Mouse (Mus musculus): ENCODE measurements around the gene Palld. TPM values are rescaled to one million over a fixed set of nuclear protein-coding genes. Genes with fewer than 3 reads are reported as not detected.
A peak's percentile ranks its signal among the peaks of the same experiment; 100 is the strongest.

Gene Palld
- polyA plus RNA-seq, 1 experiment = 0.02 TPM

GRCm38 (mm10) chr8:61610546-61610945 lies 291.9 kb downstream of the Palld start:
- Histone ChIP-seq H3K9me3 (ENCODE audit: control insufficient read depth, low read length) (no peaks in the 10 kb centered on the region), H3K4me1 (ENCODE audit: control insufficient read depth) (no peaks in the 10 kb centered on the region), H3K27me3 (ENCODE audit: control insufficient read depth) (no peaks in the 10 kb centered on the region), H3K36me3 (ENCODE audit: control insufficient read depth) (no peaks in the 10 kb centered on the region), H3K4me3 (replicated peaks) (no peak overlapping the region)
- no peak for TF ChIP-seq GATA1 (IDR thresholded peaks at IDR 0.05; ENCODE audit: low read length)
- no peak for TF ChIP-seq TAL1 (IDR thresholded peaks at IDR 0.05; ENCODE audit: low read length)

- H3K36me3 ChIP-seq (ENCODE audit: control insufficient read depth) = no peaks in the 10 kb centered on the region
- no peaks in the 10 kb centered on the region for H3K4me1 ChIP-seq (ENCODE audit: control insufficient read depth)
- TF ChIP-seq GATA1 (IDR thresholded peaks at IDR 0.05; ENCODE audit: low read length) (no peak), TAL1 (IDR thresholded peaks at IDR 0.05; ENCODE audit: low read length) (no peak)
- H3K27me3 ChIP-seq (ENCODE audit: control insufficient read depth) = no peaks in the 10 kb centered on the region
- H3K4me3 ChIP-seq (replicated peaks) = no peak overlapping the region
- H3K9me3 ChIP-seq (ENCODE audit: control insufficient read depth, low read length) = no peaks in the 10 kb centered on the region
Observed at GRCm38 (mm10) chr8:61607463-61607813, 295.1 kb downstream of the Palld start.

DNA sequence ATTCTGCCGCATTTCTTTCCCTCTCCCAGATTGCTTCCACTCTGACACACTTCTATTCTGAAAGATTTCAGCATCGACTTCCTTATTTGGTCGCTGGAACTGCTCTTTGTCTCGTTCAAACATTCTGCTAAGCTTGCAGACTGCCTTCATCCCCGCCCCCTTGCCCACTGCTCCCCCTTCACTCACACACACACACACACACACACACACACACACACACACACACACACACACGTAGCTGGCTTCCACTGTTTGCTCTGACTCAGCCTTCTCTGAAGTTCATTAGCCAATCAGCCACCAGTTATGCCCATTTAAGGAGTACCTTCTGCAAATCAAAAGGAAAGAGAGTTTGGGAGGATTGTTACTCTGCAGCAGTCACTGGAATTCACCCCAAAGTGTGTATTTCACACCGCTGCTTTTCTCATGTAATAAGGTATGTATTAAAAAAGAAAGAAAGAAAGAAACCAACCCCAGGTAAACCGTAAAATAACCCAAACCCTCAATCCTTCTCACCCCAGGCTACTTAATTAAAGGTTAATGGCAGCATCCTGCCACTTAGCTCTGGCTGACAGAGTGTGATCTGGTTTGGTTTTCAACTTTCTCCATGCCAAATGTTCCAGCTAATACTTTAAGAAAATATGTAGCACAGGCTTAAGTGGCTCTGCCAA lies 295.6 kb downstream of the Palld start:
- TF ChIP-seq TAL1 (IDR thresholded peaks at IDR 0.05; ENCODE audit: low read length) (no peak), GATA1 (IDR thresholded peaks at IDR 0.05; ENCODE audit: low read length) (no peak)
- Histone ChIP-seq H3K4me1 (ENCODE audit: control insufficient read depth) (no peaks in the 10 kb centered on the region), H3K9me3 (ENCODE audit: control insufficient read depth, low read length) (no peaks in the 10 kb centered on the region), H3K4me3 (replicated peaks) (no peak overlapping the region), H3K36me3 (ENCODE audit: control insufficient read depth) (no peaks in the 10 kb centered on the region), H3K27me3 (ENCODE audit: control insufficient read depth) (no peaks in the 10 kb centered on the region)

- Histone ChIP-seq H3K27me3 (ENCODE audit: control insufficient read depth) (no peaks in the 10 kb centered on the region), H3K4me1 (ENCODE audit: control insufficient read depth) (no peaks in the 10 kb centered on the region), H3K9me3 (ENCODE audit: control insufficient read depth, low read length) (no peaks in the 10 kb centered on the region), H3K4me3 (replicated peaks) (no peak overlapping the region), H3K36me3 (ENCODE audit: control insufficient read depth) (no peaks in the 10 kb centered on the region)
- no peak for TF ChIP-seq GATA1 (IDR thresholded peaks at IDR 0.05; ENCODE audit: low read length)
- no peak for TF ChIP-seq TAL1 (IDR thresholded peaks at IDR 0.05; ENCODE audit: low read length)
Observed at GRCm38 (mm10) chr8:61604871-61605270, 297.6 kb downstream of the Palld start.

DNA sequence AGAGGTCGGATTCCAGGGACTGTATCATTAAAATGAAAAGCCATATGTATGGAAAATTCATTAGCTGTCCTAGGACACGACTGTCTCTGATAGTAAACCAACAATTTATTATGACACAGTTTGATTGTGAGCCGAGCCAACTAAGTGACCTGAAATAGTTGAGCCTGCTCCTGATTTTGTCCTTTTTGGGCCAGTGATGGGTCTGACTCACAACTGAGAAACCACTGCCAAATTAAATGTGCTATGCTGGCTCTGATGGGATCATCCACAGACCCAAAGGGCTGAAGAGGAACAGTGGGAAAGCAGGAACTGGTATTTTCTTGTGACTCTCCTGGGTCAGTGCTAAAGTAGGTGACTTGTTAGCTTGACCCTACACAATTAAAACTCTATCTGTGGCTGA lies 305.6 kb downstream of the Palld start:
- Histone ChIP-seq H3K9me3 (ENCODE audit: control insufficient read depth, low read length) (no peaks in the 10 kb centered on the region), H3K4me3 (replicated peaks) (no peak overlapping the region), H3K36me3 (ENCODE audit: control insufficient read depth) (no peaks in the 10 kb centered on the region), H3K4me1 (ENCODE audit: control insufficient read depth) (no peaks in the 10 kb centered on the region), H3K27me3 (ENCODE audit: control insufficient read depth) (no peaks in the 10 kb centered on the region)
- TF ChIP-seq GATA1 (IDR thresholded peaks at IDR 0.05; ENCODE audit: low read length) = no peak
- no peak for TF ChIP-seq TAL1 (IDR thresholded peaks at IDR 0.05; ENCODE audit: low read length)

DNA sequence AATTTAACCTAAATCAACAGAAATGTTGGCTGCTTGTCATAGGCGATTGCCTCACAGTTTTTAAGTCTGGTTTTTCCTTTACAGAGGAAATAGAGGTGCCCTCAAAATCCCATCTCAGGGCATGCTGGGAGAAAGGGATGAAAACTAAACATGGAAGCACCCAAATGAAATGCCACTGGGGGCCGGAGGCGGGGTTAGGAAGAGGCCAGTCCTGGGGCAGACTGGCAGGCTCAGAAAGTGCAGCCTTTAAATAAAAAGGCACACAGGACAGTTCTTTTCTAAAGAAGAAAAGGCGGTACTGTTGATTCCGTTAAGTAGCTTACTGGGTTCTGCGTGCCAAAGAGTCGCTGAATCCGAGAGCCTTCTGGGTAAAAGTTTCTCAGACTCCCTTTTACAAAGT lies 311.0 kb downstream of the Palld start:
- peaks cover 17% of the 10 kb centered on the region for H3K27me3 ChIP-seq (ENCODE audit: control insufficient read depth)
- H3K4me1 ChIP-seq (ENCODE audit: control insufficient read depth) = peaks cover 4% of the 10 kb centered on the region; the same call in 1 of the 2 replicates
- no peak overlapping the region for H3K4me3 ChIP-seq (replicated peaks)
- no peaks in the 10 kb centered on the region for H3K9me3 ChIP-seq (ENCODE audit: control insufficient read depth, low read length)
- H3K36me3 ChIP-seq (ENCODE audit: control insufficient read depth) = no peaks in the 10 kb centered on the region
- no peak for TF ChIP-seq TAL1 (IDR thresholded peaks at IDR 0.05; ENCODE audit: low read length)
- no peak for TF ChIP-seq GATA1 (IDR thresholded peaks at IDR 0.05; ENCODE audit: low read length)

GRCm38 (mm10) chr8:61590551-61591431 lies 311.7 kb downstream of the Palld start:
- H3K27me3 ChIP-seq (ENCODE audit: control insufficient read depth) = peaks cover 17% of the 10 kb centered on the region
- peak overlapping the region; percentile 55 for H3K4me3 ChIP-seq (replicated peaks)
- H3K4me1 ChIP-seq (ENCODE audit: control insufficient read depth) = peaks cover 4% of the 10 kb centered on the region; the same call in 1 of the 2 replicates

GRCm38 (mm10) chr8:61589972-61590391 lies 312.5 kb downstream of the Palld start:
- peaks cover 4% of the 10 kb centered on the region; the same call in 1 of the 2 replicates for H3K4me1 ChIP-seq (ENCODE audit: control insufficient read depth)
- H3K9me3 ChIP-seq (ENCODE audit: control insufficient read depth, low read length) = no peaks in the 10 kb centered on the region
- peak overlapping the region; percentile 29 for H3K4me3 ChIP-seq (replicated peaks)
- H3K27me3 ChIP-seq (ENCODE audit: control insufficient read depth) = peaks cover 17% of the 10 kb centered on the region
- H3K36me3 ChIP-seq (ENCODE audit: control insufficient read depth) = no peaks in the 10 kb centered on the region
- TF ChIP-seq TAL1 (IDR thresholded peaks at IDR 0.05; ENCODE audit: low read length) = no peak
- TF ChIP-seq GATA1 (IDR thresholded peaks at IDR 0.05; ENCODE audit: low read length) = no peak

More at GRCm38 (mm10) chr8:61590551-61591431, 311.7 kb downstream of the Palld start:
- TF ChIP-seq TAL1 (IDR thresholded peaks at IDR 0.05; ENCODE audit: low read length) (no peak), GATA1 (IDR thresholded peaks at IDR 0.05; ENCODE audit: low read length) (no peak)
- no peaks in the 10 kb centered on the region for H3K9me3 ChIP-seq (ENCODE audit: control insufficient read depth, low read length)
- H3K36me3 ChIP-seq (ENCODE audit: control insufficient read depth) = no peaks in the 10 kb centered on the region

DNA sequence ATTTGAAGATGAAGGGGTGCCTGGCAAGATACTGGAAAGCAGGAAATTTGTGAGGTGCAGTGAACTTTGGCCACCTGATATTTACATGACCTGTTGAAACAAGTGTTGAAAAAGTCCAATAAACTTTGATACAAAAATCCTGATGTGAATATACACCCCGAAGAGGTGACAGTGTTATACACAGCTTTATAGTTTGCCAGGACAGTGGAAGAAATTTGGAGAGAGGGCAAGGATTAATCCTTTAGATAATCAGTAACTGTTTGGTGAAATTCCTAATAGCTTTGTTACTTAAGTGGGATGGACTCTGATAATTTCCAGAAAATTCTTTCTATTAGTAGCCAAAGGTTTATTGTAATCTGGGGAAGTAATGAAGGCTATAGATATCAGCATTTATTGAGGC lies 314.2 kb downstream of the Palld start:
- Histone ChIP-seq H3K4me1 (ENCODE audit: control insufficient read depth) (peaks cover 4% of the 10 kb centered on the region; the same call in 1 of the 2 replicates), H3K9me3 (ENCODE audit: control insufficient read depth, low read length) (no peaks in the 10 kb centered on the region), H3K4me3 (replicated peaks) (no peak overlapping the region), H3K27me3 (ENCODE audit: control insufficient read depth) (peaks cover 17% of the 10 kb centered on the region), H3K36me3 (ENCODE audit: control insufficient read depth) (no peaks in the 10 kb centered on the region)
- TF ChIP-seq TAL1 (IDR thresholded peaks at IDR 0.05; ENCODE audit: low read length) (no peak), GATA1 (IDR thresholded peaks at IDR 0.05; ENCODE audit: low read length) (no peak)
